Mouse (Mus musculus): ENCODE results near the gene Tmprss7. TPM values are rescaled to one million over a fixed set of nuclear protein-coding genes. Genes with fewer than 3 reads are reported as not detected.
A peak's percentile ranks its signal among the peaks of the same experiment; 100 is the strongest.

Tmprss7 gene
- polyA plus RNA-seq, 1 experiment from 2014 or later: 0.11 TPM

DNA sequence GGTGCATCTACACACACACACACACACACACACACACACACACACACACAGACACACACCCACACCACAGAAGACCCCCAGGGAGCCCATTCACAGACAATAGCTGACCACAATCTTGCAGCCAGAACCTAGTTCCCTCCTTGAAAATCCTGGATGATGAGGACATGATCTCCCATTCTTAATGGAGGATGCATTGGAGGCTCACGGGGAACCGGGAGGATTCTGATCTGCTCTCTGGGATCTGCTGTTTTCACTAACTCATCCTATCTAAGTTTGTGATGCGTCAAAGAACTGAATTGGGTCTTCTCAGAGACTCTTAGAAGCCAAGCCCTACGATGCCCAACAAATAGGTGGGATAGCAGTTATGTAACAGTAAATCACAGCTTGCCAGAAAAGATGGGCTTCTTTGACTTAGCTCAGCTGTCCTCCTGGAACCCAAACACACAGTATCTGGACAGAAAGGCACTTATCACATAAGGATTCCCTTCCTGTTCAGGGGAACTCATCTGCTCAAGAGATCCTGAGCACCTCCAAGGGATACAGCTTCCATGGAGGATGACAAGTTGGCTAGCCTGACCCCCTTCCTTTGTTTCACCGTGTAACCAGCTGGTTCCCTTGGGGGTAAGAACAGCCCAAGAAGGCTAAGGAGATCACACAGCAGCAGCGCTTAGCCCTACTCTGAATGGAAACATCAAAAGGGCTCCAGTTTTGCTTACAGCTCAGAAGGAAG, 29.9 kb upstream of the Tmprss7 start:
- H3K27me3 ChIP-seq (ENCODE audit: insufficient read depth, low read length): no peaks in the 10 kb centered on the region
- H3K4me1 ChIP-seq (ENCODE audit: insufficient read depth): no peaks in the 10 kb centered on the region
- 56% methylated on average over 6 of the region's 6 CpGs for WGBS
- peak; percentile 5; the same call in 1 of the 2 replicates for ATAC-seq (ENCODE audit: insufficient read depth)
- H3K4me2 ChIP-seq: peak overlapping the region; percentile 94
- H3K9me3 ChIP-seq (ENCODE audit: low read depth, low read length): no peaks in the 10 kb centered on the region
- peak overlapping the region; percentile 64 for H3K9ac ChIP-seq
- H3K4me3 ChIP-seq (ENCODE audit: low read depth, low read length): peak overlapping the region; percentile 53
- H3K36me3 ChIP-seq (ENCODE audit: insufficient read depth): 0 out of 2 replicates have a peak, but pooled peaks cover 1% of the 10 kb centered on the region
- DNase-seq: peak; percentile 11
- no peak overlapping the region for H3K27ac ChIP-seq (ENCODE audit: low read depth)
- no peak for TF ChIP-seq CTCF (IDR thresholded peaks at IDR 0.05; ENCODE audit: low read depth)

GRCm38 (mm10) chr16:45722460-45722951, 29.0 kb upstream of the Tmprss7 start:
- TF ChIP-seq CTCF (IDR thresholded peaks at IDR 0.05; ENCODE audit: low read depth): no peak
- H3K9ac ChIP-seq: no peak overlapping the region
- 52% methylated on average over 3 of the region's 3 CpGs for WGBS
- no peaks in the 10 kb centered on the region for H3K27me3 ChIP-seq (ENCODE audit: insufficient read depth, low read length)
- no peak overlapping the region for H3K4me2 ChIP-seq
- no peaks in the 10 kb centered on the region for H3K9me3 ChIP-seq (ENCODE audit: low read depth, low read length)
- DNase-seq (no peak), ATAC-seq (ENCODE audit: insufficient read depth) (no peak)
- no peaks in the 10 kb centered on the region for H3K4me1 ChIP-seq (ENCODE audit: insufficient read depth)
- no peak overlapping the region for H3K4me3 ChIP-seq (ENCODE audit: low read depth, low read length)
- no peak overlapping the region for H3K27ac ChIP-seq (ENCODE audit: low read depth)
- no peaks in the 10 kb centered on the region for H3K36me3 ChIP-seq (ENCODE audit: insufficient read depth)

GRCm38 (mm10) chr16:45720022-45720630, 26.7 kb upstream of the Tmprss7 start:
- Histone ChIP-seq H3K36me3 (ENCODE audit: insufficient read depth) (no peaks in the 10 kb centered on the region), H3K9me3 (ENCODE audit: low read depth, low read length) (no peaks in the 10 kb centered on the region), H3K27me3 (ENCODE audit: insufficient read depth, low read length) (no peaks in the 10 kb centered on the region), H3K27ac (ENCODE audit: low read depth) (no peak overlapping the region), H3K4me1 (ENCODE audit: insufficient read depth) (no peaks in the 10 kb centered on the region), H3K9ac (no peak overlapping the region), H3K4me2 (no peak overlapping the region), H3K4me3 (ENCODE audit: low read depth, low read length) (no peak overlapping the region)
- 85% methylated on average over 10 of the region's 10 CpGs for whole genome bisulfite sequencing
- no peak for TF ChIP-seq CTCF (IDR thresholded peaks at IDR 0.05; ENCODE audit: low read depth)
- ATAC-seq (ENCODE audit: insufficient read depth) (no peak), DNase-seq (no peak)

DNA sequence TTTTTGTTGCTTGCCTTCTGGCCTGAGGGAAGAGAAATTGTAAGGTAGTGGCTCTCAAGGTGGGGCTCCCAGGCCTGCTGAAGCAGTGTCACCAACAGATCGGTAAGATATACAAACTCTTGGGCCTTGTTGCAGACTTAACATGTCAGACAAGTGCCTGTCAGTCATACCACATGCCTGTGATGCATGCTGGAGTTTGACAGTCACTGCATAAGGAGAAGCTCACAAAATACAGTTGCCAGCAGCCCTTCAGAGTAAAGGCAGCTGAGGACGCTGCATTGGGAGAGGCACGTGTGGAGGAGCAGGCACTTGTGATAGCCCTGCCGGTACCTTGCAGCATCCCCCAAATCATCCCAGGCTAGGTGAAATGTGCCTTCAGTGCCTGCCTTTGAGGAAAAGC, 24.8 kb upstream of the Tmprss7 start:
- Histone ChIP-seq H3K36me3 (ENCODE audit: insufficient read depth) (no peaks in the 10 kb centered on the region), H3K9me3 (ENCODE audit: low read depth, low read length) (no peaks in the 10 kb centered on the region), H3K27ac (ENCODE audit: low read depth) (no peak overlapping the region), H3K27me3 (ENCODE audit: insufficient read depth, low read length) (no peaks in the 10 kb centered on the region), H3K4me1 (ENCODE audit: insufficient read depth) (no peaks in the 10 kb centered on the region), H3K4me2 (no peak overlapping the region), H3K9ac (no peak overlapping the region), H3K4me3 (ENCODE audit: low read depth, low read length) (no peak overlapping the region)
- no peak for TF ChIP-seq CTCF (IDR thresholded peaks at IDR 0.05; ENCODE audit: low read depth)
- no peak for DNase-seq
- WGBS: 89% methylated on average over 4 of the region's 4 CpGs
- no peak for ATAC-seq (ENCODE audit: insufficient read depth)

DNA sequence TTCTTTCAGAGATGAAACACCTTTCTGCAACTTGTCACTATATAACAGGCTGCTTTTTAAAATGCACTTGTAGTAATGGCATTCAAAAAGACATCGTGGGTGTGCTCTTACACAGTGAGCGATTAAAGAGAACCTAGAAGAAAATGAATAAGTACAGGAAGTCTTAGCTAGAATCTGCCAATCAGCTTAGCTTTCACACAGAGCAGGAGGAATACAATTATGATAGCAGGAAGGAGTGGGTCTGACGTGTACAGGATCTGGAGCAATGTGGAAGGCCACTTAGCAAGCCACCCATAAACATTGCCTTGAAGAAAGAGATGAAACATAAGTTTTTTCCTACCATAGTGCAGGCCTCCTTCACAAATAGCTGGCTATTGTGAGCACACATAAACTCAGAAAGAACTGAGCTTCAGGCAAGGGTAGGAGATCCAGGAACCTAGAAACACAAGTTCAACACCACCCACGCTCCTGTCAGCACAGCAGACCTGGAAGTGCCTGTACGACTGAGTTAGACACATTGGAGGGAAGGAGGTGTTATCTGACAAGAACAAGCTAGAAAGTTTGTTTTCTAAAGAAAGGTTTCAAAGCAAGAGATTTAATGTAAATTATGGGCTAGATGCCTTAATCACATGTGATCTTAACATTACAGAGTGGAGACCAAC, 21.2 kb upstream of the Tmprss7 start:
- DNase-seq: no peak
- 73% methylated on average over 5 of the region's 5 CpGs for WGBS

DNA sequence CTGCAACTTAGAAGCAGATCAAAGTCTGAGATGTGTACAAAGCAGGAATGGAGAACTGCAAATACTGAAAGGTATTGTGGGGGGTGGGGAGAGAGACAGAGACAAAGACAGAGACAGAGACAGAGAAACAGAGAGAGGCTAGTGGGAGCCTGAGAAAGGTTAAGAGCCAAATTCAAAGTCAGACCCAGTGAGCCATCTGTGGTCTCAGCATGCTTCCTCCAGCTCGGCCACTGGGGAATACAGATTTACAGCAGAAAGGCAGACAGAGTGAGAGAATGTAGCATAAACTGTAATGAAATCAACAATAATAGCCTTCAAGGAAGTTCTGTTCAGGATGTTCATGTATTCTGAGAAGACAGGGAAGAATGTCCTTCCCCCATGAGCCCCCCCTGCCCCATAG, 20.4 kb upstream of the Tmprss7 start:
- Histone ChIP-seq H3K4me1 (ENCODE audit: insufficient read depth) (no peaks in the 10 kb centered on the region), H3K9ac (no peak overlapping the region), H3K4me2 (no peak overlapping the region), H3K27ac (ENCODE audit: low read depth) (no peak overlapping the region), H3K27me3 (ENCODE audit: insufficient read depth, low read length) (no peaks in the 10 kb centered on the region), H3K9me3 (ENCODE audit: low read depth, low read length) (no peaks in the 10 kb centered on the region), H3K4me3 (ENCODE audit: low read depth, low read length) (no peak overlapping the region), H3K36me3 (ENCODE audit: insufficient read depth) (no peaks in the 10 kb centered on the region)
- DNase-seq: no peak
- no peak for TF ChIP-seq CTCF (IDR thresholded peaks at IDR 0.05; ENCODE audit: low read depth)
- no peak for ATAC-seq (ENCODE audit: insufficient read depth)
- WGBS: 70% methylated on average over 1 of the region's 1 CpGs

More for the DNA sequence above, 21.2 kb upstream of the Tmprss7 start:
- Histone ChIP-seq H3K4me1 (ENCODE audit: insufficient read depth) (no peaks in the 10 kb centered on the region), H3K4me2 (no peak overlapping the region), H3K4me3 (ENCODE audit: low read depth, low read length) (no peak overlapping the region), H3K36me3 (ENCODE audit: insufficient read depth) (no peaks in the 10 kb centered on the region), H3K9ac (no peak overlapping the region), H3K27ac (ENCODE audit: low read depth) (no peak overlapping the region), H3K9me3 (ENCODE audit: low read depth, low read length) (no peaks in the 10 kb centered on the region), H3K27me3 (ENCODE audit: insufficient read depth, low read length) (no peaks in the 10 kb centered on the region)
- ATAC-seq (ENCODE audit: insufficient read depth): no peak
- no peak for TF ChIP-seq CTCF (IDR thresholded peaks at IDR 0.05; ENCODE audit: low read depth)

- no peak overlapping the region for H3K4me3 ChIP-seq (ENCODE audit: low read depth, low read length)
- WGBS: 91% methylated on average over 5 of the region's 5 CpGs
Measured at GRCm38 (mm10) chr16:45713261-45713660, 19.8 kb upstream of the Tmprss7 start.

More at GRCm38 (mm10) chr16:45713261-45713660, 19.8 kb upstream of the Tmprss7 start:
- Histone ChIP-seq H3K27ac (ENCODE audit: low read depth) (no peak overlapping the region), H3K36me3 (ENCODE audit: insufficient read depth) (no peaks in the 10 kb centered on the region), H3K4me2 (no peak overlapping the region), H3K9me3 (ENCODE audit: low read depth, low read length) (no peaks in the 10 kb centered on the region), H3K9ac (no peak overlapping the region), H3K4me1 (ENCODE audit: insufficient read depth) (no peaks in the 10 kb centered on the region), H3K27me3 (ENCODE audit: insufficient read depth, low read length) (no peaks in the 10 kb centered on the region)
- no peak for TF ChIP-seq CTCF (IDR thresholded peaks at IDR 0.05; ENCODE audit: low read depth)
- DNase-seq (no peak), ATAC-seq (ENCODE audit: insufficient read depth) (no peak)
